Mouse (Mus musculus) kidney, embryonic 16.5 days (tissue): ENCODE measurements around the gene Cmah. TPM values are rescaled to one million over a fixed set of nuclear protein-coding genes. Genes with fewer than 3 reads are reported as not detected.

ENCODE experiments used
- ATAC-seq: fragments of 200-750 bp; cut with Nextera tagmentation; 2 replicates; pipeline ENCODE4 v1.8.0; 2017; ENCODE audit warnings: moderate TSS enrichment; ENCODE audit not compliant: low FRiP score, low TSS enrichment
- H3K27ac ChIP-seq: fragments of 300-500 bp; sonication (generic); 2 replicates; pipeline ENCODE4 v1.5.1; 2014; ENCODE audit warnings: low read length
- H3K27me3 ChIP-seq: fragments of 300-500 bp; sonication (generic); 2 replicates; pipeline ENCODE4 v1.6.1; 2014; ENCODE audit warnings: low read length, control low read depth, mixed read lengths; ENCODE audit not compliant: insufficient read depth
- H3K36me3 ChIP-seq: fragments of 300-500 bp; sonication (generic); 2 replicates; pipeline ENCODE4 v1.6.1; 2014; ENCODE audit warnings: low read length, control low read depth, mixed read lengths; ENCODE audit not compliant: insufficient read depth
- H3K4me1 ChIP-seq: fragments of 300-500 bp; sonication (generic); 2 replicates; pipeline ENCODE4 v1.6.1; 2014; ENCODE audit warnings: low read length, control low read depth, mixed read lengths; ENCODE audit not compliant: insufficient read depth
- H3K4me2 ChIP-seq: fragments of 300-500 bp; sonication (generic); replicated peaks from 2 replicates; pipeline ENCODE4 v1.6.1; 2014; ENCODE audit warnings: low read depth, low read length
- H3K4me3 ChIP-seq: fragments of 300-500 bp; sonication (generic); 2 replicates; pipeline ENCODE4 v1.5.1; 2014; ENCODE audit warnings: mild to moderate bottlenecking, low read length
- H3K9ac ChIP-seq: fragments of 300-500 bp; sonication (generic); replicated peaks from 2 replicates; pipeline ENCODE4 v1.6.1; 2014; ENCODE audit warnings: low read length
- H3K9me3 ChIP-seq: fragments of 300-500 bp; sonication (generic); 2 replicates; pipeline ENCODE4 v1.6.1; 2016; ENCODE audit warnings: low read length, control low read depth
- WGBS: fragments of 180-500 bp; shearing (Covaris S2); extraction: QIAGEN DNeasy Blood & Tissue Kit; methylation state at CpG from one replicate; pipeline ENCODE4 v1.1.7; 2014; 5-methylcytosine and 5-hydroxymethylcytosine counted together
- polyA plus RNA-seq: library from polyadenylated mRNA; unstranded; fragments of >200 nt; fragmentation: Nextera tagmentation; extraction: Ambion mirVana; gene quantifications from 2 replicates; pipeline ENCODE4 v1.2.1, GENCODE M21; 2015

Gene Cmah
- polyA plus RNA-seq, 1 experiment from 2014 or later: 0.79 TPM

DNA sequence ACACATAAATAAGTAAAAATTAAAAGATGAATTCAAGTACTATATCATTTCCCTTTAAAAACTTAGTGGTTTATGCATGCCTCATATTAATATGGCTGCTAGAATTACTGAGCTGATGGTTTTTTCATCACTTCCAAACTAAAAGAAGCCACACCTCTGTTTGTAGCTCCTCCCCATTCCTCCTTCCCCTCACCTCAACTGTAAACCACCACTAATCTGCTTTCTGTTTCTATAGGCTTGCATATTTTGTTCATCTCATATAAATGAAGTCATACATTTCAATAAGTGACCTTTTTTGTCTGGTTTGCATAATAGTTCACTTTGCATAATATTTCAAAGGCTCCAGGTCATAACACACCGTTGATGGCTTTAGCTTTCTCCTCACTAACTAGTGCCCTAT lies 197.3 kb downstream of the Cmah start:
- Histone ChIP-seq H3K4me2 (no peak overlapping the region), H3K4me1 (no peaks in the 10 kb centered on the region), H3K27me3 (no peaks in the 10 kb centered on the region), H3K4me3 (no peak overlapping the region), H3K9me3 (no peaks in the 10 kb centered on the region), H3K9ac (no peak overlapping the region), H3K36me3 (no peaks in the 10 kb centered on the region), H3K27ac (no peak overlapping the region)
- 60% methylated on average over 1 of the region's 1 CpGs for WGBS
- ATAC-seq: no peak

DNA sequence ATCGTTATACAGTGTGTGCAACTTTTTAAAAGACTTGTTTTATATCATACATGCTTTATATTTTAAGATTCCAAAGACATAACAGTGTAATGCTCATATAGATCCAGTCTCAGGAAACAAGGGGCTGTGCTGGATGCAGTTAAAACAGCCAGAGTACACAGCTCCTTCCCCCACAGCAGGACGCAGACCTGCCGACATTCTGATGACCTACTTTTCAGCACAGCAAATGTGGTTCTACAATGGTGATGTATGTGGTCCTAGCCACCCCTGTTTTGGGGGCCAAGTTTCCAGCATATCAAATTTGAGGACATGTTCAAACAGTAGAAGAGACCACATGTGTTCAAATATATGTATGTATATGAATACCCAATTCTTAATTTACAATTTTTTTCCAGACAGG lies 198.3 kb downstream of the Cmah start:
- WGBS: 54% methylated on average over 3 of the region's 3 CpGs

GRCm38 (mm10) chr13:24526916-24527315 lies 199.7 kb downstream of the Cmah start:
- Histone ChIP-seq H3K9me3 (no peaks in the 10 kb centered on the region), H3K27me3 (no peaks in the 10 kb centered on the region), H3K27ac (no peak overlapping the region), H3K4me2 (no peak overlapping the region), H3K36me3 (no peaks in the 10 kb centered on the region), H3K9ac (no peak overlapping the region), H3K4me1 (no peaks in the 10 kb centered on the region), H3K4me3 (no peak overlapping the region)
- no peak for ATAC-seq
- WGBS: 75% methylated on average over 2 of the region's 2 CpGs

More for the DNA sequence above, 198.3 kb downstream of the Cmah start:
- Histone ChIP-seq H3K4me3 (no peak overlapping the region), H3K9me3 (no peaks in the 10 kb centered on the region), H3K36me3 (no peaks in the 10 kb centered on the region), H3K27me3 (no peaks in the 10 kb centered on the region), H3K9ac (no peak overlapping the region), H3K4me2 (no peak overlapping the region), H3K4me1 (no peaks in the 10 kb centered on the region), H3K27ac (no peak overlapping the region)
- no peak for ATAC-seq

Other genes starting within 250 kb of the Cmah start
- gene Carmil1, start 46.6 kb upstream of the Cmah start, polyA plus RNA-seq: 52.5 and 60.2 TPM in 2 replicates